Mouse (Mus musculus) monocyte, adult 59 days (primary cell): ENCODE measurements around the gene Cenpn. TPM values are rescaled to one million over a fixed set of nuclear protein-coding genes. Genes with fewer than 3 reads are reported as not detected.

ENCODE experiments used
- total RNA-seq, 2 experiments: library from RNA; stranded (reverse); gene quantifications; one replicate each; pipeline ENCODE4 v1.2.4; 2023

Cenpn gene
- under 1 TPM; 0.63 to 0.91 TPM for total RNA-seq

GRCm38 (mm10) chr8:116921337-116922059 is at the start of gene Cenpn, which contains the start of gene Cmc2:
Gene Cenpn, plus strand, starts transcription at chr8:116921730.
Gene Cmc2, minus strand, starts transcription at chr8:116921455.

GRCm38 (mm10) chr8:116943161-116943554 is 21.6 kb downstream of the Cenpn start, which contains the start of gene Atmin:
Gene Atmin, plus strand, starts transcription at chr8:116943393.

GRCm38 (mm10) chr8:116978631-116979256 is 57.2 kb downstream of the Cenpn start, which contains the start of gene 1700030J22Rik:
Gene 1700030J22Rik, minus strand, starts transcription at chr8:116978959.

Other genes with a start within 250 kb of the Cenpn start
- 10 to 100 TPM in 1 of 2 experiments, 1 to 10 TPM in 1; 8.7 to 10.2 TPM for gene Cdyl2, start 188.7 kb upstream of the Cenpn start, total RNA-seq
- 1 to 10 TPM; 5.9 to 6.8 TPM for gene Cmc2, start 275 bp upstream of the Cenpn start, total RNA-seq
- gene Atmin, start 21.7 kb downstream of the Cenpn start, total RNA-seq, result 10 to 100 TPM; 30.9 to 33.1 TPM
- gene 1700030J22Rik, start 57.2 kb downstream of the Cenpn start, total RNA-seq, result 1 to 10 TPM in 1 of 2 experiments, under 1 TPM in 1; 0.33 to 1.5 TPM
- gene Gcsh, start 71.8 kb downstream of the Cenpn start, total RNA-seq, result 1 to 10 TPM; 6.4 to 7.0 TPM
- under 1 TPM; 0.37 to 0.43 TPM for gene Pkd1l2, start 160.7 kb downstream of the Cenpn start, total RNA-seq
- gene Bco1, start 174.1 kb downstream of the Cenpn start, total RNA-seq, result not detected
- gene Gan, start 236.4 kb downstream of the Cenpn start, total RNA-seq, result 10 to 100 TPM in 1 of 2 experiments, 1 to 10 TPM in 1; 8.8 to 11.0 TPM